Mouse (Mus musculus): ENCODE data around the gene Knstrn.

Gene Knstrn

DNA sequence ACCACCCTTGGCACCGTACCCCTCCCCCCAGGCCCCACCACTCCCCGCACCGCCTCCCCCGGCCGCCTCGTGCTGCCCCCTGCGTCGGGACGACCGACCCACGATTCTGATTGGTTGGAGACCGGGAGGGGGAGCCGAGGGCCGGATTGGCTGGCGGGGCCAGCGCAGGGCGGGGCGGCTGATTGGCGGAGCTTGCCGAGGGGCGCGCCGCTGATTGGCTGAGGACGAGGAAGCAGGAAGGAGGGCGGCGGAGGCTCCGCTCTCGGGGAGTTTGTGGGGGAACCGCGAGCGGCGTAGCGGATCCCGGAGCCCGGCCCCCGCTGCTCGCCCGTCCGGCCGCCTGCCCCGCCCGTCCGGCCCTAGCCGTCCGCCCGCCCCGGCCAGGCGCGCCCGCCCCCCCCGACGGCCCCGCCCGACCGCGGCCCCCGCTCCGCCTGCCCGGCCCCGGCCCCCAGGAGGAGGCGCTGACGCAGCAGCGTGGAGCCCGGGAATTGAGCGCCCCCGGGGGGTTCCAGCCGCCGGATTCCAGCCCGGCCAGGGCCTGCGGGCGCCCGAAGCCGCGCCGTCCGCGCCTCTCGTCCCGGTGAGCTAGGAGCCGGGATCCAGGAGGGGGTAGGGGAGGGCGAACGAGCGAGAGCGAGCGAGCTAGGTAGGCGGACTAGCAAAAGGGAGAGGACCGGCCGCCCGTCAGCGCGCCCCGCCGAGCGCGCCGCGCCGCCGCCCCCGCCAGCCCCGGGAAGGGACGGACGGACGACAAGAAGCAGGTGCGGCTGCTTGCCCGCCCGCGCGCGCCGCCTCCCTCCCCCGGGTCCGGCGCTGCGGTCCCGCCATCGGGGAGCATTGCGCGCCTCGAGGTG, 87.6 kb downstream of the Knstrn start:
- DNase-seq = peak; percentile 98

DNA sequence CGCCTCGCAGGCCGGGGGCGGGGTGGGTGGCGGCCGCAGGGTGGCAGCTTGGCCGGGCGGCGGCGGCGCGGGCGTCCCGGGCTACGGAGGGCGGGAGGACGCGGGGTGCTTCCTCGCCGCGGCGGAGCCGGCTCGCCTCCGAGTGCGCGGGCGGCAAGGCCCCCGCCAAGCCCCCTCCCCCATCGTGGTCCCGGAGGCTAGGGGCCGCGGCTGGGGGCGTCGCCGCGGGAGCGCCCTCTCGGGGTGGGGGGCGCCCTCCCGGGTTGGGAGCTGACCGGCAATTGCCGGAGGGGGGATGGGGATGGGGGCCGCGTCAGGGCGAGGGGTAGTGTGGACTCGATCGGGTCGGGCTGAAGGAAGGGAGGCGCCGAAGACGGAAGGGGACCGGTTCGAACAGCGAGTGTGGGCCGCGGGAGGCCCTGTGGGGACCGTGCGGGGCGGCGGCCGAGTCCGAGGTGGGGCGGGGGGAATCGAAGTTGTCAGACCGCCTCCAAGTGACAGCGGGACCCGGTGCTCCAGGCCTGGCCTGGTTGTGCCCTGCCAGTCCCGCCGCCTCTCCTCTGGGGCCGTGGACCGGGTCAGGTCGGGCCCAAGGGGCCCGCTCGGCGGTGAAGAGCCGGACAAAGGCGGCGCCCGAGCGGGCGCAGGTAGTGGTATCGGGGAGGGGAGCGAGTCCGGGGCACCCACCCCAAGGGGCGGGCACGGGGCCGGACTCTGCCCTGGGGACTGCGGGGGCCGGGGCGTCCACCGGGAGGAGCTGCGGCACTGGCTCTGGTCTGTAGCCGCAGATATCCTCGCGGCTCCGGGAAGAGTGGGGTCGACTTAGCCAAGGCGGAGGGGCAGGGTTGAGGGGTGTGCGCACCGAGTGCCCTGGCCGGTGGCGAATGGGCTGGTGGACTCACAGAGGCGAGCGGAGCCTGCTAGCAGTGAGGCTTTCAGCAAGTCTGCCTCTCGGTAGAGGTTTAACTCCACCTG, 88.5 kb downstream of the Knstrn start:
- peak; percentile 50 for DNase-seq

- peak; percentile 68 for DNase-seq
Observed at GRCm38 (mm10) chr2:118903333-118903741, 89.5 kb downstream of the Knstrn start.

Measured in cerebellum, adult 9-10 months (tissue).